Mouse (Mus musculus) cerebellum, adult 2 months (tissue): Measurements from ENCODE around the gene Cryge. TPM values are rescaled to one million over a fixed set of nuclear protein-coding genes. Genes with fewer than 3 reads are reported as not detected.
A peak's percentile ranks its signal among the peaks of the same experiment; 100 is the strongest.

ENCODE experiments used
- DNase-seq, 2 experiments: peaks; one replicate each; pipeline ENCODE4 v3.0.0; 2021
- H3K27ac ChIP-seq: fragments of 200-500 bp; 2 replicates; pipeline ENCODE4 v1.5.1; 2012; ENCODE audit warnings: low read length, control low read depth, inconsistent platforms; ENCODE audit not compliant: insufficient read depth
- H3K27me3 ChIP-seq: fragments of 200-500 bp; 2 replicates; pipeline ENCODE4 v1.6.1; 2012; ENCODE audit warnings: inconsistent platforms, mild to moderate bottlenecking, low read length, moderate library complexity; ENCODE audit not compliant: control insufficient read depth, insufficient read depth
- H3K4me1 ChIP-seq: fragments of 200-500 bp; 2 replicates; pipeline ENCODE4 v1.6.1; 2011; ENCODE audit warnings: low read length; ENCODE audit not compliant: control insufficient read depth, insufficient read depth
- H3K4me3 ChIP-seq: fragments of 200-500 bp; replicated peaks from 2 replicates; pipeline ENCODE3; 2011; ENCODE audit warnings: mild to moderate bottlenecking, low read depth, low read length, control low read depth; ENCODE audit not compliant: insufficient read depth
- CTCF ChIP-seq: fragments of 200-500 bp; IDR thresholded peaks from 2 replicates; pipeline ENCODE4 v1.5.1; 2011; ENCODE audit warnings: low read depth, mild to moderate bottlenecking, control low read depth, low read length, moderate library complexity, borderline replicate concordance; ENCODE audit not compliant: insufficient read depth
- POLR2A ChIP-seq: fragments of 200-500 bp; IDR thresholded peaks from 2 replicates; pipeline ENCODE4 v1.6.1; 2011; ENCODE audit warnings: low read length, control low read depth, borderline replicate concordance; ENCODE audit not compliant: insufficient read depth
- WGBS: fragments of 180-500 bp; shearing (Covaris S2); methylation state at CpG from one replicate; pipeline ENCODE4 v1.1.7; 2018; 5-methylcytosine and 5-hydroxymethylcytosine counted together
- polyA plus RNA-seq: library from polyadenylated mRNA; depleted of rRNA; stranded (reverse); fragments of >200 nt; gene quantifications from 2 replicates; pipeline ENCODE4 v1.2.3, GENCODE M21; 2012

Cryge gene
- polyA plus RNA-seq, 1 experiment = not detected

GRCm38 (mm10) chr1:65067842-65068241, 16.9 kb upstream of the Cryge start:
- H3K27ac ChIP-seq = no peak overlapping the region
- no peaks in the 10 kb centered on the region; the same call in 1 of the 2 replicates for H3K4me1 ChIP-seq
- H3K4me3 ChIP-seq = no peak overlapping the region
- H3K27me3 ChIP-seq = no peaks in the 10 kb centered on the region
- no peak for TF ChIP-seq POLR2A
- TF ChIP-seq CTCF = no peak
- no peak for DNase-seq

DNA sequence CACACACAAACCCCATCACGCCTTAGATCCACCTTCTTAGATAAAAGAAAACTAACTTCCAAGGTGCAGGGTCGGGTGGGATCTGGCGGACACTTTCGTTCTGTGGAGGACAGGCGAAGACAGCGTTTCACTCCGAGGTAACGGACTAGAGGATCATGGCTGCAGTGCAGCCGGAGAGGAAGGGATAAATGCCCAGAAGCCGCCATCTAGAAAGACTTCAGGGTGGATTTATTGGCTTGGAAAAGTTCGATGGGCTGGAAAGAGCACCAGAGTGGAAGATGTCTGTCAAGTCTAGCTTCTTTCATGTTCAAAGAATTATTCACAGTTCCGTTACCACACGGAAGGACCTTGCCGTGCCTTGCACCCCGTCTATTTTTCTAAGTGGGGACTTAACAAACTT, 13.3 kb upstream of the Cryge start:
- Histone ChIP-seq H3K27me3 (no peaks in the 10 kb centered on the region), H3K27ac (no peak overlapping the region), H3K4me3 (no peak overlapping the region), H3K4me1 (no peaks in the 10 kb centered on the region; the same call in 1 of the 2 replicates)
- 26% methylated on average over 15 of the region's 15 CpGs for WGBS
- no peak for DNase-seq
- TF ChIP-seq POLR2A (no peak), CTCF (no peak)

DNA sequence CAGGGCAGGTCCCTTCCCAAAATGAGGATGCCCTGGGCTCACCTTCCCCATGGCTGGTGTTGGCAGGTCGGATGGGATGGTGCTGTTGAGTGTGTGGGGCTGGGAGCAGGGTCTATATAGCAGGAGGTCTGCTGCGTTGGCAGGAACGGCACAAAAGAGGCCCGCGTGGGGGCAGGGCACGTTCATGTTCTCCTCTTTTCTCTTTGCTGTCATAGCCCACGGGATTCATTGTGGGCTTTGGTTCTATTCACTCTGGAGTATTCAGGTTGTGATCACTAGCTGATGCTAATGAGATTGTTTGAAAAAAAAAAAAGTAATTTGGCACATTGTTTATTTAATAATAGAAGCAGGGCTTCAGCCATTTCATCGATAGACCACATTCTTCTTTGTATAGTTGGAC, 12.4 kb upstream of the Cryge start, which contains the start of gene Crygd:
Gene Crygd, minus strand, starts transcription at position 101 of the 400 bp plus-strand sequence.
- no peaks in the 10 kb centered on the region for H3K27me3 ChIP-seq
- WGBS = 62% methylated on average over 8 of the region's 8 CpGs
- H3K4me3 ChIP-seq = no peak within 1 kb of the TSS
- H3K27ac ChIP-seq = no peak within 1 kb of the TSS
- TF ChIP-seq CTCF (no peak), POLR2A (no peak)
- no peak for DNase-seq
- H3K4me1 ChIP-seq = no peaks in the 10 kb centered on the region; the same call in 1 of the 2 replicates

GRCm38 (mm10) chr1:65052140-65052539, 1.2 kb upstream of the Cryge start:
- Histone ChIP-seq H3K4me3 (no peak overlapping the region), H3K4me1 (peaks cover 4% of the 10 kb centered on the region; the same call in 1 of the 2 replicates), H3K27me3 (no peaks in the 10 kb centered on the region), H3K27ac (no peak overlapping the region)
- no peak for DNase-seq
- WGBS = 45% methylated on average over 2 of the region's 2 CpGs
- TF ChIP-seq CTCF = no peak
- TF ChIP-seq POLR2A = no peak

DNA sequence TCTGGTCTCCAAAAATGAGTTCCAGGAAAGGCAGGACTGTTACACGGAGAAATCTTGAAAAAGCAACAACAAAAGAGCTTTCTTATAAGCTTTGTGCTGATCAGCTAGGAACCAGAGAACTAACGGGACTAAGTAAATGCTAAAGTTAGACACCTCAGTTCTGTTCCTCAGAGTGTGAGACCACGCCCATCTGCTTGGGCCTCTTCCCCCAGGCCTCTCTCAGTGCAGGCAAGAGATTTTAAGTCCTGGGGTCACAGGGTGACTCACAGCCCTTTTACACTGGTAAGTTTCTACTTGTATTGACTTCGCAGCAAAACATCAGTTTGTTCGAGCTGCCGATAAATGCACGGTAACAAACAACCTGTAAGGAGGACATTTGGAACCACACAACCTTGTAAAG, 747 bp upstream of the Cryge start:
- no peak for TF ChIP-seq POLR2A
- TF ChIP-seq CTCF = no peak
- Histone ChIP-seq H3K4me1 (peaks cover 4% of the 10 kb centered on the region; the same call in 1 of the 2 replicates), H3K27ac (no peak overlapping the region), H3K4me3 (no peak overlapping the region), H3K27me3 (no peaks in the 10 kb centered on the region)
- WGBS = 85% methylated on average over 7 of the region's 7 CpGs
- DNase-seq = no peak

- peak; percentile 9 to 28 for DNase-seq
- TF ChIP-seq POLR2A = no peak
- no peak for TF ChIP-seq CTCF
- Histone ChIP-seq H3K4me3 (no peak overlapping the region), H3K4me1 (peaks cover 4% of the 10 kb centered on the region; the same call in 1 of the 2 replicates), H3K27me3 (no peaks in the 10 kb centered on the region), H3K27ac (no peak overlapping the region)
- 20% methylated on average over 12 of the region's 12 CpGs for WGBS
Measured at GRCm38 (mm10) chr1:65048781-65049180, 2.2 kb downstream of the Cryge start.

GRCm38 (mm10) chr1:65046401-65047109, 4.4 kb downstream of the Cryge start:
- peaks cover 4% of the 10 kb centered on the region; the same call in 1 of the 2 replicates for H3K4me1 ChIP-seq
- no peak overlapping the region for H3K4me3 ChIP-seq
- no peaks in the 10 kb centered on the region for H3K27me3 ChIP-seq
- TF ChIP-seq POLR2A (no peak), CTCF (peak; percentile 16; the same call in 1 of the 2 replicates)
- peak in 1 of 2 experiments; percentile 15 for DNase-seq
- no peak overlapping the region for H3K27ac ChIP-seq
- 44% methylated on average over 8 of the region's 8 CpGs for WGBS

DNA sequence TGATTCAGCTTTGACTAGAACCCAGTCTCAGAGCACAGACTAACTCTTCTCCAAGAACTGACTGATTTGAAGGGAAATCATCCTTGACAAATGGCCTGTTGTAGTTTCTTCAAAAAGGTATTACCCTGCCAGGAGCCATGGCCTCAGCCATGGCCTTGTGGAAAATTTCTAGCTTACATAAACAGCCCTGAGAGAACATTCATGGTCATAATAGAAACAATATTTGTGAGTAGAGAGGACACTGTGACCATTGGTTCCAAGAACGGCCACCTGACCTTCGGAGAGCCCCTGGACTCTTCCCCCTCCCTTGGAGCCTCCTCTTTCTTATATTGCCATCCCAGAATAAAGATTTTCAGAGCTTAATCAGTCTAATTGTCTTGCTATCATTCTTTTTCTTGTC, 7.5 kb downstream of the Cryge start:
- no peaks in the 10 kb centered on the region for H3K4me1 ChIP-seq
- H3K27ac ChIP-seq = no peak overlapping the region
- 89% methylated on average over 2 of the region's 2 CpGs for WGBS
- TF ChIP-seq CTCF (no peak), POLR2A (no peak)
- H3K27me3 ChIP-seq = no peaks in the 10 kb centered on the region
- no peak overlapping the region for H3K4me3 ChIP-seq
- no peak for DNase-seq
